Mouse (Mus musculus) thymus, adult 2 months (tissue): ENCODE measurements at regions not wholly inside any gene's neighbourhood (a gene's known extent, or its start where the extent isn't known, plus 50 kb on each side); places are given as distances from the start of the nearest gene placed in this dataset.
A peak's percentile ranks its signal among the peaks of the same experiment; 100 is the strongest.

Experiments used
- DNase-seq: peaks from one replicate; pipeline ENCODE4 v3.0.0; 2021
- H3K27ac ChIP-seq: fragments of 200-500 bp; 2 replicates; pipeline ENCODE4 v1.5.1; 2012; ENCODE audit warnings: low read length, control low read depth; ENCODE audit not compliant: control insufficient read depth, insufficient read depth
- H3K27me3 ChIP-seq: fragments of 200-500 bp; 2 replicates; pipeline ENCODE4 v1.6.1; 2012; ENCODE audit warnings: mild to moderate bottlenecking, low read length, moderate library complexity, mixed read lengths; ENCODE audit not compliant: control insufficient read depth, insufficient read depth
- H3K36me3 ChIP-seq: fragments of 200-500 bp; 2 replicates; pipeline ENCODE4 v1.6.1; 2012; ENCODE audit warnings: mild to moderate bottlenecking, low read length, moderate library complexity; ENCODE audit not compliant: control insufficient read depth, insufficient read depth
- H3K4me1 ChIP-seq: fragments of 200-500 bp; replicated peaks from 2 replicates; pipeline ENCODE4 v1.6.1; 2012; ENCODE audit warnings: low read length; ENCODE audit not compliant: control insufficient read depth, insufficient read depth
- H3K4me3 ChIP-seq: fragments of 200-500 bp; 2 replicates; pipeline ENCODE4 v1.5.1; 2012; ENCODE audit warnings: mild to moderate bottlenecking, low read length, control low read depth, moderate library complexity; ENCODE audit not compliant: control insufficient read depth, insufficient read depth
- CTCF ChIP-seq: fragments of 200-500 bp; IDR thresholded peaks from 2 replicates; pipeline ENCODE4 v1.5.1; 2012; ENCODE audit warnings: mild to moderate bottlenecking, control low read depth, low read length, moderate library complexity, borderline replicate concordance; ENCODE audit not compliant: control insufficient read depth, poor library complexity, insufficient read depth; ENCODE audit errors: extremely low read depth
- POLR2A ChIP-seq: fragments of 200-500 bp; IDR thresholded peaks from 2 replicates; pipeline ENCODE4 v1.6.1; 2012; ENCODE audit warnings: mild to moderate bottlenecking, low read length, control low read depth, moderate library complexity; ENCODE audit not compliant: control insufficient read depth, poor library complexity, insufficient read depth; ENCODE audit errors: extremely low read depth
- WGBS: fragments of 180-500 bp; shearing (Covaris S2); methylation state at CpG from one replicate; pipeline ENCODE4 v1.1.7; 2018; 5-methylcytosine and 5-hydroxymethylcytosine counted together

DNA sequence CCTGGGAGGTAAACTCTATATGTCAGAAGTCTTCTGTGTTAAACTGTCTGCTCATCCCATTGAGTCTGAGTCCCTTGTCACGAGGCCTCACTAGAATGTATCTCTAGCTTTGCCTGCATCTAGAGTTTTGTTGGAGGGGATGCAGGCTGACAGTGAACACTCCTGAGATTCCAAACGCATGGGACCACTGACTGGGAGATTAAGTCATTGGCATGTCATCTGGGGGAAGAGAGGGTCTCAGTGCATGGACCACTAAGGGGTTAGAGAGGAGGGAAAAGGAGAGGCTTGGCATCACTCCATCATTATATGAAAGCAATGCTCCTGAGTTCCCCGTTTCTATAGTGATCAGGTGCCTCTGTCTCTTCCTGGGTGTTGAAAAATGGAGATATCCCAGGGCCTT, 114.8 kb upstream of the Vangl1 start:
- Histone ChIP-seq H3K36me3 (no peaks in the 10 kb centered on the region), H3K4me3 (no peak overlapping the region), H3K27me3 (no peaks in the 10 kb centered on the region), H3K27ac (no peak overlapping the region), H3K4me1 (no peaks in the 10 kb centered on the region)
- no peak for TF ChIP-seq CTCF
- TF ChIP-seq POLR2A = no peak
- DNase-seq = no peak
- WGBS = 83% methylated on average over 3 of the region's 3 CpGs

DNA sequence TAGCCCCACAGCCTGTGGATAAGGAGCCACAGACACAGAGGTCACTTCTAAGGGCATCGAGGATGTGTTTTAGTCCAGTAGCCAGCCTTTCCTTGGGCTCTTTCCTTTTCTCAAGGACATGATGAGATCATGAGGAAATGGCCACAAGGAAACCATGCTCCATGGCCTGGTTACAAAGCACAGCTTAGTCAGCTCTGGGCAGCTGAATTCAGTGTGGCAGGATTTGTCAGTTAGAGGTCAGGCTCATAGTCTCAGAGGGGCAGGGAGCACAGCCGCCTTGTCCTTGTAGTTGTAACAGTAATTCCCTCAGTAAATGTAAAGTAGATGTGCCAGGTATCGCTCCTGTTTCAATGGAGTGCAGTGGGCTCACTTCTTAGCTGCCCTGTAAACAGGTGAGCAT, 111.7 kb upstream of the Vangl1 start:
- DNase-seq = no peak
- TF ChIP-seq POLR2A (no peak), CTCF (no peak)
- Histone ChIP-seq H3K27ac (no peak overlapping the region), H3K27me3 (no peaks in the 10 kb centered on the region), H3K4me1 (no peaks in the 10 kb centered on the region), H3K4me3 (no peak overlapping the region), H3K36me3 (no peaks in the 10 kb centered on the region)
- 91% methylated on average over 3 of the region's 3 CpGs for WGBS

DNA sequence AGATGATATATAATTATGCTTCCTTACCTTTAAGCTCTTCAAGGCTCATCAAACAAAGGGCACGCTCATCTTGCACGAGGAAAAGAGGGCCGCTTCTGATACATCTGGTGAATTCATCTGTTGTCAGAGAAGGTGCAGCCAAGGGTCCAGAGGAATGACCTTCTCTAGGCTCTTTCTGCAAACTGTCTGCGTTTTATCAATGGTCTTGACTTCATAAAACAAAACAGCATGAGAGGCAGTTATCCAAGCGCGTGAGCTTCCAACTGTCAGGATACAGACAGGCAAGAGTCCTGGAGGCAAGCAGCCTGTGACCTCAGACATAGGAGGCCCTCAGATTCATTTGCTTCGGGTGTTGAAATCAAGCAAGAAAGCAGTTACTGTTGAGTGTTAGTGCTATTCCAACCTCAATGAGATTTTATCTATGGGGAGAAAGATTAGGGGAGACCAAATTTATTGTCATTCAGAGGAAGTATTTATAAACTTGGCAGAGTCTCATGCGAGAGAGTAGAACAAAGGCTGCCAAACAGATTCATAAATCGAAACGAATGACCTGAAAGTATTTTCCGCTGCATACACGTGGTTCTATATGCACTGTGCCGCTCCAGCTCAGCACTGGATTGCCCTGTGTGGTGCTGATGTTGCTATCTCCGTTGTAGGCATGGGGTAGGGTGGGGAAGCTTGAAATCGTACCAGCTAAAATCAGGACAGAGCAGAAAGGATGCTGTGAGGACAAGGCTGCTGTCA, 107.2 kb upstream of the Vangl1 start:
- Histone ChIP-seq H3K4me3 (no peak overlapping the region), H3K27ac (no peak overlapping the region), H3K36me3 (no peaks in the 10 kb centered on the region), H3K4me1 (no peaks in the 10 kb centered on the region), H3K27me3 (no peaks in the 10 kb centered on the region)
- WGBS = 77% methylated on average over 15 of the region's 15 CpGs
- TF ChIP-seq POLR2A = no peak
- no peak for TF ChIP-seq CTCF
- DNase-seq = no peak

DNA sequence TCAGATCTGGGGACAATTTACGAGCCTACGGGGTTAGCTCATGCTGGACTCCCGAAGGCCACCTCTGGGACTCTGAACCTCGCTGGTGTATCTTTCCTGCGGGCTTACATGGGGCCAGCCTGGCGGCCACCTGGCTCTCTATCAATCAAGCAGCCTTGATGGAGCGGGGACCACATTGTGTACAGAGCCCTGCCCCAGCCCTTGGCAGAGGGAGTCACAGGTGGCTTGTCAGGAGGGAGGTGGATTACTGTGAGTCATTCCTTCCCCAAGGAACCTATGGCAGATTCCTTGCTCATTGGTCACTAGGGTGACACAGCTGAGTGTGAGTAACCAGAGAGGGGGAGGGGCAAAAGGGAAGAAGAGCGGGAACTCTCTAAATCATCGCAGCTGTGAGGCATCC, 105.8 kb upstream of the Vangl1 start:
- Histone ChIP-seq H3K27me3 (no peaks in the 10 kb centered on the region), H3K4me1 (no peaks in the 10 kb centered on the region), H3K27ac (no peak overlapping the region), H3K4me3 (no peak overlapping the region), H3K36me3 (no peaks in the 10 kb centered on the region)
- no peak for DNase-seq
- WGBS = 88% methylated on average over 9 of the region's 9 CpGs
- TF ChIP-seq CTCF = no peak
- TF ChIP-seq POLR2A = no peak

DNA sequence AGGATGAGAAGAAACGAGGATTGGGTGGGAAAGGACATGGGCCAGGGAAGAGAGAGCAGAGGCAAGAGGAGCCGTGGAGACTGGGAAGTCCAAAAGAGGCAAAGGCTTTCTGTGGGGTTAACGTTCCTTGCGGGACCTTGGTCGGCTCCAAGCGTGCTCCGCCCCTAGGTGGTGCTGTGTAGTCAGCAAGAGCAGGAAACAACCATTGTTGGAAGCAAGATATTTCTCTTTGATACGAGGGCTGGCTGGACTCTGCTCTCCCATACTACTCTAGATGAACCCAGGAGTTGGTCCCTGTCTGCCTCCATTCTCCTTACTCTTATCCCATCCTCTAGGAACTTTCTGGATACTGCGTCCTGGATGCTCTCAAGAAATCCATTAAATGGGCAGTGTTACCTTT, 105.3 kb upstream of the Vangl1 start:
- WGBS = 26% methylated on average over 9 of the region's 9 CpGs
- H3K4me1 ChIP-seq = no peaks in the 10 kb centered on the region
- TF ChIP-seq POLR2A = no peak
- no peak overlapping the region for H3K4me3 ChIP-seq
- DNase-seq = peak; percentile 9
- H3K27ac ChIP-seq = no peak overlapping the region
- H3K36me3 ChIP-seq = no peaks in the 10 kb centered on the region
- H3K27me3 ChIP-seq = no peaks in the 10 kb centered on the region

DNA sequence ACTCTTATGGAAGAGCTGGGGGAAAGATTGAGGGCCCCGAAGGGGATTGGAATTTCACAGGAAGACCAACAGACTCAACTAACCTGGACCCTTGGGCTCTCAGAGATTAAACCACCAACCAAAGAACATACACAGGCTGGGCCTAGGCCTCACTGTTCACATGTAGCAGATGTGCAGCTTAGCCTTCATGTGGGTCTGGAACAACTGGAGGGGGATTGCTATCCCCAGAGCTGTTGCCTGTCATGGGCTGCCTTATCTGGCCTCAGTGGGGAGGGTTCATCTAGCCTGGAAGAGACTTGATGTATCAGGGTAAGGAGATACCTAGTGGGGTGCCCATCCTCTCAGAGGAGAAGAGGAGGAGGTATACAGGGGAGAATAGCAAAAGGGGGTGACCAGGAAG, 103.2 kb upstream of the Vangl1 start:
- TF ChIP-seq POLR2A (no peak), CTCF (no peak)
- H3K27ac ChIP-seq = no peak overlapping the region
- H3K4me3 ChIP-seq = no peak overlapping the region
- no peaks in the 10 kb centered on the region for H3K36me3 ChIP-seq
- no peaks in the 10 kb centered on the region for H3K4me1 ChIP-seq
- no peak for DNase-seq
- 74% methylated on average over 1 of the region's 1 CpGs for WGBS
- no peaks in the 10 kb centered on the region for H3K27me3 ChIP-seq

DNA sequence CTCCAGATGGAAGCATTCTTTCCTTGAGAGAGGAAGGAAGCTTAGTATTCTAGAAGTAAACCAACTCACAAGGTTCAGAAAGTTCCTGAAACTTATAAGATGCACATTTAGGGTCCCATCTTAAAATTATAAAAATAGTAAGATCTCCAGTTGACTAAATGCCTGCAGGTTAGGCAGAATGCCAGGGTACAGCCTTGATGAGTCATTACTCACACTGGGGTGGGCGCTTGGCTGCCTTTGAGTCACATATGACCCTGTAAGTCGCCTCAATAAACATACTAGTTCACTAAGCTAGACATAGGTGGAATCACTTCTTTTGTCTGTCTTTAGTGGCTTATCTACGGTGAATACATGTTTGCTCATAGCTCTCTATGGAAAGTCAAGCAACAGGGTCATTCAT, 87.9 kb upstream of the Vangl1 start:
- Histone ChIP-seq H3K36me3 (no peaks in the 10 kb centered on the region), H3K4me3 (no peak overlapping the region), H3K4me1 (no peaks in the 10 kb centered on the region), H3K27me3 (no peaks in the 10 kb centered on the region), H3K27ac (no peak overlapping the region)
- no peak for DNase-seq
- no peak for TF ChIP-seq POLR2A
- no peak for TF ChIP-seq CTCF
- 93% methylated on average over 3 of the region's 3 CpGs for WGBS

DNA sequence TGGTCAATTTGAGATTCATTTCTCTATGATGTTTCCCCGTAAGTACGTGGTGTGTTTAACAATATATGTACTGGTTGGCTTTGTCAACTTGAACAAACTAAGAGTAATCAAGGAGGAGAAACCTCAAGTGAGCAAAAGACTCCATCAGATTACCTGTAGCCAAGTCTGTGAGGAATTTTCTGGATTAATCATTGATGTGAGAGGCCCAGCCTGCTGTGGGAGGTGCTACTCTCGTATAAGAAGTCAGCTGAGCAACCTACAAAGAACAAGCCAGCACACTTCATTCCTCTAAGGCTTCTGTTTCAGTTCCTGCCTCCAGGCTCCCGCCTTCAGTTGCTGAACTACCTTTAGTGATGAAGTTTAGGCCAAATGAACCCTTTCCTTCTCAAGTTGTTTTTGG, 77.5 kb upstream of the Vangl1 start:
- Histone ChIP-seq H3K4me1 (no peaks in the 10 kb centered on the region), H3K4me3 (no peak overlapping the region), H3K27me3 (no peaks in the 10 kb centered on the region), H3K27ac (no peak overlapping the region), H3K36me3 (no peaks in the 10 kb centered on the region)
- no peak for TF ChIP-seq CTCF
- TF ChIP-seq POLR2A = no peak
- no peak for DNase-seq
- WGBS = 81% methylated on average over 4 of the region's 4 CpGs
